Mouse (Mus musculus): ENCODE results near the gene Cacna1i. TPM values are rescaled to one million over a fixed set of nuclear protein-coding genes. Genes with fewer than 3 reads are reported as not detected.

Gene Cacna1i
- polyA plus RNA-seq, 1 experiment from 2014 or later, result 0.95 TPM

- no peaks in the 10 kb centered on the region for H3K9me3 ChIP-seq (ENCODE audit: control insufficient read depth, low read length)
- no peak overlapping the region for H3K4me2 ChIP-seq (ENCODE audit: low read depth, low read length)
- H3K9ac ChIP-seq (replicated peaks; ENCODE audit: low read depth, low read length), result no peak overlapping the region
- no peak overlapping the region for H3K27ac ChIP-seq (ENCODE audit: low read depth, low read length)
- H3K36me3 ChIP-seq (ENCODE audit: control insufficient read depth, insufficient read depth, low read length), result no peaks in the 10 kb centered on the region
- no peaks in the 10 kb centered on the region for H3K27me3 ChIP-seq (ENCODE audit: control insufficient read depth, insufficient read depth, low read length)
- no peaks in the 10 kb centered on the region for H3K4me1 ChIP-seq (ENCODE audit: control insufficient read depth, insufficient read depth, low read length)
- ATAC-seq (ENCODE audit: low read depth), result no peak
- WGBS, result 14% methylated on average over 11 of the region's 11 CpGs
- no peak overlapping the region for H3K4me3 ChIP-seq (ENCODE audit: low read depth, low read length)
Measured at GRCm38 (mm10) chr15:80318543-80319255, 31.7 kb downstream of the Cacna1i start.

GRCm38 (mm10) chr15:80319315-80319714 is 32.3 kb downstream of the Cacna1i start:
- H3K36me3 ChIP-seq (ENCODE audit: control insufficient read depth, insufficient read depth, low read length), result no peaks in the 10 kb centered on the region
- H3K9ac ChIP-seq (replicated peaks; ENCODE audit: low read depth, low read length), result no peak overlapping the region
- H3K4me1 ChIP-seq (ENCODE audit: control insufficient read depth, insufficient read depth, low read length), result no peaks in the 10 kb centered on the region
- no peak for ATAC-seq (ENCODE audit: low read depth)
- no peaks in the 10 kb centered on the region for H3K27me3 ChIP-seq (ENCODE audit: control insufficient read depth, insufficient read depth, low read length)
- H3K27ac ChIP-seq (ENCODE audit: low read depth, low read length), result no peak overlapping the region
- H3K4me3 ChIP-seq (ENCODE audit: low read depth, low read length), result no peak overlapping the region
- 75% methylated on average over 2 of the region's 2 CpGs for WGBS
- no peaks in the 10 kb centered on the region for H3K9me3 ChIP-seq (ENCODE audit: control insufficient read depth, low read length)
- no peak overlapping the region for H3K4me2 ChIP-seq (ENCODE audit: low read depth, low read length)

- Histone ChIP-seq H3K27me3 (ENCODE audit: control insufficient read depth, insufficient read depth, low read length) (no peaks in the 10 kb centered on the region), H3K36me3 (ENCODE audit: control insufficient read depth, insufficient read depth, low read length) (no peaks in the 10 kb centered on the region), H3K9ac (replicated peaks; ENCODE audit: low read depth, low read length) (no peak overlapping the region), H3K27ac (ENCODE audit: low read depth, low read length) (no peak overlapping the region), H3K4me2 (ENCODE audit: low read depth, low read length) (no peak overlapping the region), H3K4me1 (ENCODE audit: control insufficient read depth, insufficient read depth, low read length) (no peaks in the 10 kb centered on the region), H3K9me3 (ENCODE audit: control insufficient read depth, low read length) (no peaks in the 10 kb centered on the region), H3K4me3 (ENCODE audit: low read depth, low read length) (no peak overlapping the region)
- 89% methylated on average over 6 of the region's 6 CpGs for WGBS
- no peak for ATAC-seq (ENCODE audit: low read depth)
Measured at GRCm38 (mm10) chr15:80319921-80320320, 32.9 kb downstream of the Cacna1i start.

- H3K4me3 ChIP-seq (ENCODE audit: low read depth, low read length), result no peak overlapping the region
- H3K4me1 ChIP-seq (ENCODE audit: control insufficient read depth, insufficient read depth, low read length), result no peaks in the 10 kb centered on the region
- H3K9me3 ChIP-seq (ENCODE audit: control insufficient read depth, low read length), result no peaks in the 10 kb centered on the region
- H3K27ac ChIP-seq (ENCODE audit: low read depth, low read length), result no peak overlapping the region
- H3K27me3 ChIP-seq (ENCODE audit: control insufficient read depth, insufficient read depth, low read length), result no peaks in the 10 kb centered on the region
- no peak overlapping the region for H3K9ac ChIP-seq (replicated peaks; ENCODE audit: low read depth, low read length)
- 71% methylated on average over 2 of the region's 2 CpGs for WGBS
- no peak overlapping the region for H3K4me2 ChIP-seq (ENCODE audit: low read depth, low read length)
- H3K36me3 ChIP-seq (ENCODE audit: control insufficient read depth, insufficient read depth, low read length), result no peaks in the 10 kb centered on the region
- ATAC-seq (ENCODE audit: low read depth), result no peak
Measured at GRCm38 (mm10) chr15:80325207-80325606, 38.2 kb downstream of the Cacna1i start.

- Histone ChIP-seq H3K9me3 (ENCODE audit: control insufficient read depth, low read length) (no peaks in the 10 kb centered on the region), H3K27ac (ENCODE audit: low read depth, low read length) (no peak overlapping the region), H3K4me2 (ENCODE audit: low read depth, low read length) (no peak overlapping the region), H3K9ac (replicated peaks; ENCODE audit: low read depth, low read length) (no peak overlapping the region), H3K4me3 (ENCODE audit: low read depth, low read length) (no peak overlapping the region), H3K27me3 (ENCODE audit: control insufficient read depth, insufficient read depth, low read length) (no peaks in the 10 kb centered on the region), H3K4me1 (ENCODE audit: control insufficient read depth, insufficient read depth, low read length) (no peaks in the 10 kb centered on the region), H3K36me3 (ENCODE audit: control insufficient read depth, insufficient read depth, low read length) (no peaks in the 10 kb centered on the region)
- WGBS, result 79% methylated on average over 9 of the region's 9 CpGs
- ATAC-seq (ENCODE audit: low read depth), result no peak
Measured at GRCm38 (mm10) chr15:80325756-80326155, 38.7 kb downstream of the Cacna1i start.

GRCm38 (mm10) chr15:80326947-80327346 is 39.9 kb downstream of the Cacna1i start:
- no peaks in the 10 kb centered on the region for H3K4me1 ChIP-seq (ENCODE audit: control insufficient read depth, insufficient read depth, low read length)
- WGBS, result 95% methylated on average over 4 of the region's 4 CpGs

GRCm38 (mm10) chr15:80327743-80328540 is 40.9 kb downstream of the Cacna1i start:
- Histone ChIP-seq H3K4me2 (ENCODE audit: low read depth, low read length) (no peak overlapping the region), H3K9me3 (ENCODE audit: control insufficient read depth, low read length) (no peaks in the 10 kb centered on the region), H3K27me3 (ENCODE audit: control insufficient read depth, insufficient read depth, low read length) (no peaks in the 10 kb centered on the region), H3K4me1 (ENCODE audit: control insufficient read depth, insufficient read depth, low read length) (no peaks in the 10 kb centered on the region), H3K4me3 (ENCODE audit: low read depth, low read length) (no peak overlapping the region), H3K36me3 (ENCODE audit: control insufficient read depth, insufficient read depth, low read length) (no peaks in the 10 kb centered on the region), H3K27ac (ENCODE audit: low read depth, low read length) (no peak overlapping the region), H3K9ac (replicated peaks; ENCODE audit: low read depth, low read length) (no peak overlapping the region)
- ATAC-seq (ENCODE audit: low read depth), result no peak
- 85% methylated on average over 13 of the region's 13 CpGs for WGBS

More at GRCm38 (mm10) chr15:80326947-80327346, 39.9 kb downstream of the Cacna1i start:
- no peaks in the 10 kb centered on the region for H3K36me3 ChIP-seq (ENCODE audit: control insufficient read depth, insufficient read depth, low read length)
- no peak overlapping the region for H3K27ac ChIP-seq (ENCODE audit: low read depth, low read length)
- H3K4me2 ChIP-seq (ENCODE audit: low read depth, low read length), result no peak overlapping the region
- no peaks in the 10 kb centered on the region for H3K27me3 ChIP-seq (ENCODE audit: control insufficient read depth, insufficient read depth, low read length)
- H3K9me3 ChIP-seq (ENCODE audit: control insufficient read depth, low read length), result no peaks in the 10 kb centered on the region
- no peak overlapping the region for H3K4me3 ChIP-seq (ENCODE audit: low read depth, low read length)
- H3K9ac ChIP-seq (replicated peaks; ENCODE audit: low read depth, low read length), result no peak overlapping the region
- no peak for ATAC-seq (ENCODE audit: low read depth)

- Histone ChIP-seq H3K9ac (replicated peaks; ENCODE audit: low read depth, low read length) (no peak overlapping the region), H3K4me2 (ENCODE audit: low read depth, low read length) (no peak overlapping the region), H3K27me3 (ENCODE audit: control insufficient read depth, insufficient read depth, low read length) (no peaks in the 10 kb centered on the region), H3K9me3 (ENCODE audit: control insufficient read depth, low read length) (no peaks in the 10 kb centered on the region), H3K4me1 (ENCODE audit: control insufficient read depth, insufficient read depth, low read length) (no peaks in the 10 kb centered on the region), H3K36me3 (ENCODE audit: control insufficient read depth, insufficient read depth, low read length) (no peaks in the 10 kb centered on the region), H3K4me3 (ENCODE audit: low read depth, low read length) (no peak overlapping the region), H3K27ac (ENCODE audit: low read depth, low read length) (no peak overlapping the region)
- 62% methylated on average over 3 of the region's 3 CpGs for WGBS
- ATAC-seq (ENCODE audit: low read depth), result no peak
Measured at GRCm38 (mm10) chr15:80330276-80330675, 43.2 kb downstream of the Cacna1i start.

- 89% methylated on average over 10 of the region's 10 CpGs for WGBS
- no peak for ATAC-seq (ENCODE audit: low read depth)
Measured at GRCm38 (mm10) chr15:80334766-80335165, 47.7 kb downstream of the Cacna1i start.

More at GRCm38 (mm10) chr15:80334766-80335165, 47.7 kb downstream of the Cacna1i start:
- Histone ChIP-seq H3K9me3 (ENCODE audit: control insufficient read depth, low read length) (no peaks in the 10 kb centered on the region), H3K36me3 (ENCODE audit: control insufficient read depth, insufficient read depth, low read length) (no peaks in the 10 kb centered on the region), H3K4me3 (ENCODE audit: low read depth, low read length) (no peak overlapping the region), H3K9ac (replicated peaks; ENCODE audit: low read depth, low read length) (no peak overlapping the region), H3K4me1 (ENCODE audit: control insufficient read depth, insufficient read depth, low read length) (no peaks in the 10 kb centered on the region), H3K4me2 (ENCODE audit: low read depth, low read length) (no peak overlapping the region), H3K27me3 (ENCODE audit: control insufficient read depth, insufficient read depth, low read length) (no peaks in the 10 kb centered on the region), H3K27ac (ENCODE audit: low read depth, low read length) (no peak overlapping the region)

Data from neural tube, embryonic 14.5 days (tissue).